Mouse (Mus musculus) kidney, embryonic 16.5 days (tissue): ENCODE measurements around the gene Vmn1r218. TPM values are rescaled to one million over a fixed set of nuclear protein-coding genes. Genes with fewer than 3 reads are reported as not detected.

Experiments
- polyA plus RNA-seq: library from polyadenylated mRNA; unstranded; fragments of >200 nt; fragmentation: Nextera tagmentation; extraction: Ambion mirVana; gene quantifications from 2 replicates; pipeline ENCODE4 v1.2.1, GENCODE M21; 2015

Gene Vmn1r218
- polyA plus RNA-seq, 1 experiment from 2014 or later, result not detected

Other genes starting within 250 kb of the Vmn1r218 start
- not detected in 2 replicates for gene Vmn1r212, start 248.9 kb upstream of the Vmn1r218 start, polyA plus RNA-seq
- gene Vmn1r213, start 125.5 kb upstream of the Vmn1r218 start, polyA plus RNA-seq, result not detected in 2 replicates
- gene Vmn1r214, start 102.7 kb upstream of the Vmn1r218 start, polyA plus RNA-seq, result not detected in 2 replicates
- gene Vmn1r215, start 65.1 kb upstream of the Vmn1r218 start, polyA plus RNA-seq, result not detected in 2 replicates
- gene Vmn1r217, start 14.9 kb upstream of the Vmn1r218 start, polyA plus RNA-seq, result not detected in 2 replicates
- not detected in 2 replicates for gene Vmn1r219, start 26.2 kb downstream of the Vmn1r218 start, polyA plus RNA-seq
- not detected in 2 replicates for gene Vmn1r220, start 54.8 kb downstream of the Vmn1r218 start, polyA plus RNA-seq
- not detected in 2 replicates for gene Vmn1r221, start 81.0 kb downstream of the Vmn1r218 start, polyA plus RNA-seq
- gene Vmn1r222, start 102.8 kb downstream of the Vmn1r218 start, polyA plus RNA-seq, result not detected in 2 replicates
- not detected in 2 replicates for gene Vmn1r223, start 114.0 kb downstream of the Vmn1r218 start, polyA plus RNA-seq
- 49.9 and 54.0 TPM in 2 replicates for gene Zfp322a, start 236.1 kb downstream of the Vmn1r218 start, polyA plus RNA-seq